Mouse (Mus musculus): ENCODE results near the gene Olfr43.
A peak's percentile ranks its signal among the peaks of the same experiment; 100 is the strongest.

Olfr43 gene

GRCm38 (mm10) chr11:74211279-74211678, at the start of gene Olfr43:
Gene Olfr43, minus strand, starts transcription at chr11:74211379.
- DNase-seq (ENCODE audit: low spot score): no peak

GRCm38 (mm10) chr11:74259508-74259907, 48.3 kb upstream of the Olfr43 start, which contains the start of gene Olfr406:
Gene Olfr406, plus strand, starts transcription at chr11:74259808.
- no peak for DNase-seq (ENCODE audit: low spot score)

DNA sequence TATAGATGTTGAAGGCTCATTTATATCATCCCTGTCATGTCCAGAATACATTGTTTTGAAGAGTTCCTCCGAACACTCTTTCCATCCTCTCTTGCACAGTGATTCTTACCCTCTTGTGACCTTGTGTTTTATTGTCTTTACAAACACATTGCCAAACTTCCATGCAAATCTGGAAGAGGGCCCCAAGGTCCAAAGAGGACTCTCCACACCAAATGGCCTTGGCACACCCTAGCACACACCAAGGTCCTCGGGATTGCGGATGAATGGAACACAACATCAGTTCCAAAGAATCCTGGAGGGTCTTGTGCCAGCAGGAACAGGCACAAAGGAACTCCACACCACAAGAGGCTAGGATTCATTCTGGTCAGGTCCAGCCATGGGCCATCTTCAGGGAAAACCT, 30.0 kb upstream of the Olfr43 start:
- no peak for DNase-seq (ENCODE audit: low spot score)

- DNase-seq (ENCODE audit: low spot score): no peak
These were observed 25.2 kb downstream of the Olfr43 start, which contains the start of gene Olfr403 for GRCm38 (mm10) chr11:74185949-74186348. Gene Olfr403, plus strand, starts transcription at chr11:74186249.

GRCm38 (mm10) chr11:74183745-74184144, 27.4 kb downstream of the Olfr43 start:
- DNase-seq (ENCODE audit: low spot score): no peak

GRCm38 (mm10) chr11:74183168-74183567, 28.0 kb downstream of the Olfr43 start:
- DNase-seq (ENCODE audit: low spot score): peak; percentile 1

DNA sequence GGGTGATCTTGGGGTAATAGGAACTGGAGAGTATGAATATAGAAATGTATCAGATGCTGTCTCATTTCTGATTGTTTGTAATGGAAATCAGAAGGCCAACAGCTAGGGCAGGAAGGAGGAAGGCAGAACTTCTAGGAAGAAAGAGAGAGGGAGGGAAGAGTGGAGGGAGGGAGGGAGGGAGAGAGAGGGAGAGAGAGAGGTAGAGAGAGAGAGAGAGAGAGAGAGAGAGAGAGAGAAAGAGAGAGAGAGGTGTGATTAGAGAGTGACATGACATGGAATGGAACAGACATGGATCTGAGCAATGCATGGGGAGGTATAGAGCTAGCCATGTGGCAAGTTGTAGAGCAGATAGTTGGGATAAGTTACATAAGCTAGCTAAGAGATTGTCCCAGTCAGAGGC, 42.4 kb downstream of the Olfr43 start:
- DNase-seq (ENCODE audit: low spot score): no peak

All from ovary, postnatal 10 days (tissue).